In the genomic region with DNA sequence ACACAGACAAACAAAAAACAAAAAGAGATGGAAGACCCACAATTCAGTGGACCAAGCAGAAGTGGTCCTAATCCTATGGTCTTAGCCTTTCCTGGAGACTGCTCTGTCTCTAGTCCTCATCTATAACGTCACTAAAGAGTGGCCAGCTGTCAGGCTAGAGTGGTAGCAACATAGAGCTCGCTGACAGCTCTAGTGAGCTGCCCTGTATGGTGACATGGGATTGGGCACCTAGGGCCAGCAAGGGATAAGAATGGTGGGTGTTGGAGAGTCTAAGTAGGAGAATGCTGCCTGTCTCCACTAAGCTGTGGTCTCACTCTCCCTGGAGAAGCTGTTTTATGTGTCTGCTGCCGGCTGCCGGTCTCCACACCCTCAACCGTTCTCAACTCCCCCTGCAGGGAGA, we compare ENCODE assay signal across 12 mouse cellular contexts. TPM values are rescaled to one million over a fixed set of nuclear protein-coding genes. Genes with fewer than 3 reads are reported as not detected.
DNase-seq lines count a peak whose midpoint lies in the region; ATAC-seq lines count a peak whose summit lies in the region.
"Had no signal": no experiment of that assay in that cellular context is flagged by ENCODE, and none has a peak within 500 bp of the region (broad histone marks: within the 10 kb centered on the region; RNA-seq: fewer than 3 reads in every experiment).

No protein-coding gene starts in this region.

- no peak; the same call in 1 of the 2 replicates for ATAC-seq in heart, embryonic 13.5 days (ENCODE audit: extremely low read depth, insufficient number of reproducible peaks, low FRiP score, low TSS enrichment)
- peak; percentile 19 for ATAC-seq in forebrain, embryonic 16.5 days
- ATAC-seq in megakaryocyte-erythroid progenitor cell, adult 5-6 weeks (replicated peaks; ENCODE audit: low FRiP score, low TSS enrichment, poor library complexity, severe bottlenecking): peak; percentile 28; the same call in 1 of the 2 replicates

- 18% methylated on average over 5 of the region's 5 CpGs for WGBS in heart, embryonic 13.5 days
- WGBS in embryonic facial prominence, embryonic 10.5 days: 28% methylated on average over 5 of the region's 5 CpGs
- WGBS in forebrain, embryonic 16.5 days: 20% methylated on average over 5 of the region's 5 CpGs

- H3K36me3 ChIP-seq in heart, embryonic 13.5 days: no peaks in the 10 kb centered on the region
- peaks cover 40% of the 10 kb centered on the region for H3K36me3 ChIP-seq in embryonic facial prominence, embryonic 10.5 days (replicated peaks)
- peaks cover 35% of the 10 kb centered on the region for H3K36me3 ChIP-seq in forebrain, embryonic 16.5 days (ENCODE audit: control insufficient read depth, insufficient read depth)

- peaks cover 15% of the 10 kb centered on the region for H3K4me1 ChIP-seq in heart, embryonic 13.5 days
- H3K4me1 ChIP-seq in embryonic facial prominence, embryonic 10.5 days: peaks cover 19% of the 10 kb centered on the region
- H3K4me1 ChIP-seq in forebrain, embryonic 16.5 days (replicated peaks; ENCODE audit: control insufficient read depth, insufficient read depth, low read length): peaks cover 16% of the 10 kb centered on the region

- no peaks in the 10 kb centered on the region for H3K9me3 ChIP-seq in heart, embryonic 13.5 days
- no peaks in the 10 kb centered on the region for H3K9me3 ChIP-seq in embryonic facial prominence, embryonic 10.5 days
- no peaks in the 10 kb centered on the region for H3K9me3 ChIP-seq in forebrain, embryonic 16.5 days (ENCODE audit: control insufficient read depth, low read length)

- H3K27ac ChIP-seq in heart, embryonic 13.5 days (replicated peaks): no peak overlapping the region
- no peak overlapping the region for H3K27ac ChIP-seq in embryonic facial prominence, embryonic 10.5 days (replicated peaks)
- H3K27ac ChIP-seq in forebrain, embryonic 16.5 days (ENCODE audit: low read length): peak overlapping the region; percentile 8; the same call in 1 of the 2 replicates

- no peak for DNase-seq in heart, adult 11 months
- DNase-seq in embryonic facial prominence, embryonic 10.5 days (ENCODE audit: low spot score): no peak
- DNase-seq in right cerebral cortex, postnatal 36 days (ENCODE audit: low spot score in 2 of 2): no peak
- no peak for DNase-seq in left cerebral cortex, postnatal 4 days
- no peak for DNase-seq in testis, postnatal 10 days (ENCODE audit: low spot score)

- no peaks in the 10 kb centered on the region for H3K27me3 ChIP-seq in heart, embryonic 13.5 days (replicated peaks)
- no peaks in the 10 kb centered on the region for H3K27me3 ChIP-seq in embryonic facial prominence, embryonic 10.5 days (replicated peaks; ENCODE audit: low read depth, poor library complexity, severe bottlenecking)
- no peaks in the 10 kb centered on the region for H3K27me3 ChIP-seq in forebrain, embryonic 16.5 days (replicated peaks; ENCODE audit: control insufficient read depth, insufficient read depth, low read length)
- H3K27me3 ChIP-seq: Patski had no signal

- peak overlapping the region; percentile 54 for H3K4me2 ChIP-seq in heart, embryonic 13.5 days
- no peak overlapping the region for H3K4me2 ChIP-seq in forebrain, embryonic 16.5 days (ENCODE audit: low read length)

- intact Hi-C loops in left cerebral cortex, postnatal 4 days (cut with DNase I): no loop called here

- peak overlapping the region; percentile 22 for H3K4me3 ChIP-seq in heart, embryonic 13.5 days
- H3K4me3 ChIP-seq in embryonic facial prominence, embryonic 10.5 days: peak overlapping the region; percentile 27; the same call in 1 of the 2 replicates
- H3K4me3 ChIP-seq in forebrain, embryonic 16.5 days (replicated peaks; ENCODE audit: low read length): no peak overlapping the region

- H3K9ac ChIP-seq in heart, embryonic 13.5 days: no peak overlapping the region; the same call in 1 of the 2 replicates
- no peak overlapping the region for H3K9ac ChIP-seq in forebrain, embryonic 16.5 days (replicated peaks; ENCODE audit: low read depth, low read length)

RNA-seq across cellular contexts. Expression of a gene that starts 5.9 kb away (rescaled TPM):
- polyA plus RNA-seq in heart, embryonic 13.5 days (2015; fragmentation: Nextera tagmentation; extraction: Ambion mirVana): 0.37 and 0.49 TPM in 2 replicates
- polyA plus RNA-seq in embryonic facial prominence, embryonic 10.5 days (2016; fragmentation: Nextera tagmentation; extraction: Ambion mirVana): 0.14 TPM in 1 of 2 replicates, not detected in the other
- polyA plus RNA-seq in forebrain, embryonic 16.5 days (2015; fragmentation: Nextera tagmentation; extraction: Ambion mirVana): 0.15 TPM in 1 of 2 replicates, not detected in the other
- total RNA-seq in megakaryocyte-erythroid progenitor cell, adult 5-6 weeks (2014; fragmentation: Nextera tagmentation): 0.77 TPM in 1 of 2 replicates, not detected in the other
- not detected in 2 replicates for total RNA-seq in megakaryocyte-erythroid progenitor cell, adult 5-6 weeks (2017)
- under 1 TPM in 1 of 2 experiments, not detected in 1; 0.24 TPM for total RNA-seq in left cerebral cortex, postnatal 4 days (2021)
- total RNA-seq: left cerebral cortex, postnatal 36 days had no signal
- polyA plus RNA-seq: C2C12, Patski had no signal

RNA-seq across cellular contexts. Expression of a gene that starts 18.2 kb away (rescaled TPM):
- 4.5 and 6.0 TPM in 2 replicates for polyA plus RNA-seq in heart, embryonic 13.5 days (2015; fragmentation: Nextera tagmentation; extraction: Ambion mirVana)
- 49.4 and 55.6 TPM in 2 replicates for polyA plus RNA-seq in embryonic facial prominence, embryonic 10.5 days (2016; fragmentation: Nextera tagmentation; extraction: Ambion mirVana)
- polyA plus RNA-seq in forebrain, embryonic 16.5 days (2015; fragmentation: Nextera tagmentation; extraction: Ambion mirVana): 427 TPM in 2 replicates
- not detected in 2 replicates for total RNA-seq in megakaryocyte-erythroid progenitor cell, adult 5-6 weeks (2014; fragmentation: Nextera tagmentation)
- 0.27 and 1.4 TPM in 2 replicates for total RNA-seq in megakaryocyte-erythroid progenitor cell, adult 5-6 weeks (2017)
- total RNA-seq in left cerebral cortex, postnatal 4 days (2021): 100 to 1,000 TPM; 666 to 687 TPM

RNA-seq across cellular contexts. Expression of a gene that starts 40.7 kb away (rescaled TPM):
- 0.09 TPM in 1 of 2 replicates, not detected in the other for polyA plus RNA-seq in heart, embryonic 13.5 days (2015; fragmentation: Nextera tagmentation; extraction: Ambion mirVana)
- not detected in 2 replicates for polyA plus RNA-seq in embryonic facial prominence, embryonic 10.5 days (2016; fragmentation: Nextera tagmentation; extraction: Ambion mirVana)
- polyA plus RNA-seq in forebrain, embryonic 16.5 days (2015; fragmentation: Nextera tagmentation; extraction: Ambion mirVana): 17.0 and 18.6 TPM in 2 replicates
- total RNA-seq in megakaryocyte-erythroid progenitor cell, adult 5-6 weeks (2014; fragmentation: Nextera tagmentation): not detected in 2 replicates
- not detected in 2 replicates for total RNA-seq in megakaryocyte-erythroid progenitor cell, adult 5-6 weeks (2017)
- 10 to 100 TPM; 70.9 to 77.4 TPM for total RNA-seq in left cerebral cortex, postnatal 4 days (2021)
- total RNA-seq: megakaryocyte progenitor cell, adult 5-6 weeks had no signal
- polyA plus RNA-seq: C2C12, Patski had no signal

RNA-seq across cellular contexts. Expression of a gene that starts 45.9 kb away (rescaled TPM):
- 42.2 and 44.7 TPM in 2 replicates for polyA plus RNA-seq in heart, embryonic 13.5 days (2015; fragmentation: Nextera tagmentation; extraction: Ambion mirVana)
- 19.2 and 24.0 TPM in 2 replicates for polyA plus RNA-seq in embryonic facial prominence, embryonic 10.5 days (2016; fragmentation: Nextera tagmentation; extraction: Ambion mirVana)
- 23.4 and 26.1 TPM in 2 replicates for polyA plus RNA-seq in forebrain, embryonic 16.5 days (2015; fragmentation: Nextera tagmentation; extraction: Ambion mirVana)
- 16.9 and 34.9 TPM in 2 replicates for total RNA-seq in megakaryocyte-erythroid progenitor cell, adult 5-6 weeks (2014; fragmentation: Nextera tagmentation)
- 17.9 and 24.4 TPM in 2 replicates for total RNA-seq in megakaryocyte-erythroid progenitor cell, adult 5-6 weeks (2017)
- 10 to 100 TPM; 32.1 to 33.6 TPM for total RNA-seq in left cerebral cortex, postnatal 4 days (2021)

RNA-seq across cellular contexts. Expression of a gene that starts 45.9 kb away (rescaled TPM):
- 9.2 TPM in 2 replicates for polyA plus RNA-seq in heart, embryonic 13.5 days (2015; fragmentation: Nextera tagmentation; extraction: Ambion mirVana)
- polyA plus RNA-seq in embryonic facial prominence, embryonic 10.5 days (2016; fragmentation: Nextera tagmentation; extraction: Ambion mirVana): 4.9 TPM in 2 replicates
- polyA plus RNA-seq in forebrain, embryonic 16.5 days (2015; fragmentation: Nextera tagmentation; extraction: Ambion mirVana): 2.0 TPM in 2 replicates
- total RNA-seq in megakaryocyte-erythroid progenitor cell, adult 5-6 weeks (2014; fragmentation: Nextera tagmentation): 26.4 and 26.9 TPM in 2 replicates
- 21.3 and 24.9 TPM in 2 replicates for total RNA-seq in megakaryocyte-erythroid progenitor cell, adult 5-6 weeks (2017)
- 1 to 10 TPM; 1.1 to 1.2 TPM for total RNA-seq in left cerebral cortex, postnatal 4 days (2021)

Comparison
In these comparisons a context has a peak if more than half of its experiments do, and no peak if none do; other contexts are left out.
1. RNA of a gene that starts 40.7 kb away (polyA plus RNA-seq): 17.0 to 18.6 TPM in forebrain, embryonic 16.5 days; 0.09 TPM in heart, embryonic 13.5 days and not detected in embryonic facial prominence, embryonic 10.5 days; every median in the first group is over 10 times any median in the second.